Mouse (Mus musculus): ENCODE measurements around the gene Hoga1. TPM values are rescaled to one million over a fixed set of nuclear protein-coding genes. Genes with fewer than 3 reads are reported as not detected.

Hoga1 gene
- polyA plus RNA-seq, 1 experiment, result 0.93 TPM

DNA sequence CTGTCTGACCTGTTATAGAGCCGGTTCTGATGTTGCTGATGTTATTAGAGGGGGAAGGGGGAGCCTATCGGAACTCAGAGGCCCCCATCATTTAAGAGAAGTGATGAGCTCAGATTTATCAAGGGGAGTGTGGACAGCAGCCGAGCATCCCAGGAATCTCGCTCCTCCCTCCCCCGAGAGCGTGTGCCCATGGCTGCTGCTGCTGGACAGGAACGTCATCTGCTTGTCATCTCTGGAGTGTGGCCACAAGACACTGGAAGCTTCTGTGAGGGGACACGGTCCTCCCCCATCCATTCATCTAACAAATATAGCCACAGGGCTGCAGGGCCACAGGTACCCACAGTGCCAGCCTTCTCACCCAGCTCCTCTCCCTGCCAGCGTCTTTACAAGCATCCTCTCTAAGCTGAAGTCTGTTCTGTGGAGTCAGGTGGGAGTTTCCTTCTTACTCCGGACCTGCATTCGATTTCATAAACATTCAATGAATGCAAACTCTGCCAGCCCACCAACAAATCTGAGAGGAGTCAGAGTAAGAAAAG is 8.2 kb upstream of the Hoga1 start:
- H3K4me3 ChIP-seq (replicated peaks), result no peak overlapping the region
- peaks cover 33% of the 10 kb centered on the region for H3K36me3 ChIP-seq (replicated peaks; ENCODE audit: low read length)
- peaks cover 32% of the 10 kb centered on the region for H3K27me3 ChIP-seq (replicated peaks)
- peaks cover 25% of the 10 kb centered on the region for H3K4me1 ChIP-seq
- H3K9me3 ChIP-seq, result no peaks in the 10 kb centered on the region
- no peak for TF ChIP-seq GATA1 (IDR thresholded peaks at IDR 0.05; ENCODE audit: borderline replicate concordance, low read length)
- TF ChIP-seq FLI1 (IDR thresholded peaks at IDR 0.05; ENCODE audit: low read length), result no peak

DNA sequence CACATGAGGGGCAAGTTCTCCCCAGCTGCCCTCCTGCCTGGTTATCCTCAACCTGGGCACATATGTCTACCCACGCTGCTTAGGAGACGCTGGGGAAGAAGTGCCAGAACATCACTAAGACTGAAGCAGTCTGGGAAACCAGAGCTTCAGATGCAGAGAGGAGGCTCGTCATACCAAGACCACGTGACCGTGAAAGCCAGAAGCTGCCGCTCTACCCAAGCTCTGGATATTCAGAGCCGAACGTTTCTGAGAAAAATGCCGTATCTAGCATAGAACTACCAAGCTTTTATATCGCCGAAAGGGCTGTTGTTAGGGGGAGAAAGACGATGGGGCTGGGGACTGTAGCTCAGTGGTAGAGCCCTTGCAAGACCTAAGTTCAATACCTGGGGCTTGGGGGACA is 7.1 kb upstream of the Hoga1 start:
- Histone ChIP-seq H3K4me1 (peaks cover 25% of the 10 kb centered on the region), H3K9me3 (no peaks in the 10 kb centered on the region), H3K36me3 (replicated peaks; ENCODE audit: low read length) (peaks cover 23% of the 10 kb centered on the region), H3K4me3 (replicated peaks) (no peak overlapping the region), H3K27me3 (replicated peaks) (peaks cover 35% of the 10 kb centered on the region)
- TF ChIP-seq GATA1 (IDR thresholded peaks at IDR 0.05; ENCODE audit: borderline replicate concordance, low read length), result no peak
- TF ChIP-seq FLI1 (IDR thresholded peaks at IDR 0.05; ENCODE audit: low read length), result no peak

DNA sequence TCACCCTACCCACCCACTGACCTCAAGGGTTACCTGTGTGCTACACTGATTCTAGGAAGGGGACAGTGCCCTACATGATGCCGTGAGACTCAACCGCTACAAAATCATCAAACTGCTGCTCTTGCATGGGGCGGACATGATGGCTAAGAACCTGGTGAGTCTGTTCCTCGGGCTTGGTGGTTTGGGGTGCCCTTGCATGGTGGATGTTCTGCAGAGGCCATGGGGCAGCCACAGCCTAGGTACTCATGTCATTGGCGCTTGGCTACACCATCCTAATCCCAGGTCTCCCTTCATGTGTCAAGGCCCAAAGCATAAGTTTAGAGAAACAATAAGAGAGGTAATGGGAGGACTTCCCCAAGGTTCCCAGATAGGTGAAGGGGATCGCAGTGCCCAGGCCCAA is 1.4 kb upstream of the Hoga1 start:
- Histone ChIP-seq H3K27me3 (replicated peaks) (peaks cover 60% of the 10 kb centered on the region), H3K36me3 (replicated peaks; ENCODE audit: low read length) (no peaks in the 10 kb centered on the region), H3K4me1 (peaks cover 12% of the 10 kb centered on the region), H3K4me3 (replicated peaks) (no peak overlapping the region), H3K9me3 (no peaks in the 10 kb centered on the region)
- TF ChIP-seq GATA1 (IDR thresholded peaks at IDR 0.05; ENCODE audit: borderline replicate concordance, low read length) (no peak), FLI1 (IDR thresholded peaks at IDR 0.05; ENCODE audit: low read length) (no peak)

DNA sequence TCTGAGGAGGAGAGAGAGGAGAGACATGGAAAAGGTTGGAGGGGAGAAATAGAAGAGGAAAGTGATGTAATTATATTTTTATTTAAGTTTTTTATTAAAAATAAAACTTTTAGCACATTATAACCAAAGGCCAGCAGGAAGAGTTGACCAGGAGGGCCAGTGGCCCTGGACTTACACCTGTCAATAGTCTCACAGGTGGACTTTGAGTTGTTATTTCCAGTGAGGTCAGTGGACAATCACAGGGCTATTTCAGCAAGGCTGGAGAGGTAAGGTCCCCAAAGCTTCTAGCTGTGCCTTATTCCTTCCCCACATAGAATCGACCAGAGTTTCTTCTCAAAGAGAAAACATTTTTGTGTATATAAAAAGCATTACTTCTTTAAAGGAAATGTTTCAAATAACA is 4.8 kb downstream of the Hoga1 start:
- H3K9me3 ChIP-seq, result no peaks in the 10 kb centered on the region
- peaks cover 10% of the 10 kb centered on the region for H3K4me1 ChIP-seq
- no peaks in the 10 kb centered on the region for H3K36me3 ChIP-seq (replicated peaks; ENCODE audit: low read length)
- TF ChIP-seq GATA1 (IDR thresholded peaks at IDR 0.05; ENCODE audit: borderline replicate concordance, low read length) (no peak), FLI1 (IDR thresholded peaks at IDR 0.05; ENCODE audit: low read length) (no peak)
- peaks cover 33% of the 10 kb centered on the region for H3K27me3 ChIP-seq (replicated peaks)
- H3K4me3 ChIP-seq (replicated peaks), result no peak overlapping the region

DNA sequence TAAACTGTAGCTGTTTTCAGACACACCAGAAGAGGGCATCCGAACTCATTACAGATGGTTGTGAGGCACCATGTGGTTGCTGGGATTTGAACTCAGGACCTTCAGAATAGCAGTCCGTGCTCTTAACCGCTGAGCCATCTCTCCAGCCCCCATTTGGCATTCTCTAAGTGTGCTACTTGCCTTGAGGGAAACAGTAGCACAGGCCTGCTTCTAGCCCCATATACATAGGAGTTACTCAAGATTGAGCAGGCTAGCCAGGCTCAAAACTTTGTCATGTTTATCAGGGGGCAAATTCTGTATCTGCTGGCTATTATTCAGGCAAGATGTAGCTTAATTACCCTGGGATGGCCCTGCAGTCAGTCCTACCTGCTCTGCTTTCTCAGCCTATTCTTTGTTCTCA is 5.9 kb downstream of the Hoga1 start:
- TF ChIP-seq FLI1 (IDR thresholded peaks at IDR 0.05; ENCODE audit: low read length) (no peak), GATA1 (IDR thresholded peaks at IDR 0.05; ENCODE audit: borderline replicate concordance, low read length) (no peak)

DNA sequence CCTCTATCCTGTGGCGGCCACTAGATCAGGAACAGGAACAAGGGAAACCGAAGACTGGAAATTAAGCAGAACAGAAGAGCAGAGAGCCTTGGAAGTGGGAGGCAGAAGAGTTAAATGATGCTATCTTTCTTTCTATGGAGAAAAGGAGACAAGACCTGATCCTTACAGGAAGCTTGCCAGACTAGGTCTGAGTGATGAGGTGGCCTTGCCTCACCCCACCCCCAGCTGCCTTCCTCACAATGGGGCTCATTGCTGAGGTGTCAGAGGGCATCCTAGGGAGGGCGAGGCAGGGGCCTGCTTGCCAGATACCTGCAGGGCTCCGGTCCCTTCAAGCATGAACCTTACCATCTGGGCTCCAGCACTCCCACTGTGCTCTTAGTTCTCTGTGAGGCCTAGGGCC is 6.5 kb downstream of the Hoga1 start, which contains the start of gene 4933411K16Rik:
4933411K16Rik (plus strand) TSS at position 301 of the 400 bp plus-strand sequence.
- Histone ChIP-seq H3K36me3 (replicated peaks; ENCODE audit: low read length) (no peaks in the 10 kb centered on the region), H3K9me3 (no peaks in the 10 kb centered on the region), H3K27me3 (replicated peaks) (peaks cover 32% of the 10 kb centered on the region), H3K4me3 (replicated peaks) (no peak within 1 kb of the TSS), H3K4me1 (0 out of 2 replicates have a peak, but pooled peaks cover 2% of the 10 kb centered on the region)
- TF ChIP-seq GATA1 (IDR thresholded peaks at IDR 0.05; ENCODE audit: borderline replicate concordance, low read length) (no peak), FLI1 (IDR thresholded peaks at IDR 0.05; ENCODE audit: low read length) (no peak)

More for the DNA sequence above, 5.9 kb downstream of the Hoga1 start:
- H3K4me3 ChIP-seq (replicated peaks), result no peak overlapping the region
- H3K9me3 ChIP-seq, result no peaks in the 10 kb centered on the region
- peaks cover 31% of the 10 kb centered on the region for H3K27me3 ChIP-seq (replicated peaks)
- peaks cover 2% of the 10 kb centered on the region; the same call in 1 of the 2 replicates for H3K4me1 ChIP-seq
- no peaks in the 10 kb centered on the region for H3K36me3 ChIP-seq (replicated peaks; ENCODE audit: low read length)

DNA sequence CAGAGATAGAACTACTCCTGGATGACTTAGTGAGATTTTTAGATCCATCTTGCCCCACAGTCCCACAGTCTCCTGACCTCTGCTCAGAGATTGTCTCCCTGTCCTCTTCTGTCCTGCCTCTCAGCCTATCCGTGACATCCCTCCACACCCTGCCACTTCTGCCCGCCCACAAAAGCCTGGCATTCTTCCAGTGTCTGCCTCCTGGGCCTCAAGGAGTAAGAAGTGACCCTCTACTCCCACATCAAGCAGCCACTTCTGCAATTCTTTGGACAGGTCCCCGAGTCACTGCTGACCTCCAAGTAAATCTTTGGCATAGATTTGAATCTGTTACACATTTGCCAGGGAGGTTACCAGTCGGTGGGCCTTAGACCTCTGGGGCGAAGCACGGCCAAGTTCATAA is 8.8 kb downstream of the Hoga1 start:
- 0 out of 2 replicates have a peak, but pooled peaks cover 2% of the 10 kb centered on the region for H3K4me1 ChIP-seq
- no peaks in the 10 kb centered on the region for H3K36me3 ChIP-seq (replicated peaks; ENCODE audit: low read length)
- H3K9me3 ChIP-seq, result no peaks in the 10 kb centered on the region
- peaks cover 41% of the 10 kb centered on the region for H3K27me3 ChIP-seq (replicated peaks)
- no peak for TF ChIP-seq GATA1 (IDR thresholded peaks at IDR 0.05; ENCODE audit: borderline replicate concordance, low read length)
- TF ChIP-seq FLI1 (IDR thresholded peaks at IDR 0.05; ENCODE audit: low read length), result no peak
- H3K4me3 ChIP-seq (replicated peaks), result no peak overlapping the region

DNA sequence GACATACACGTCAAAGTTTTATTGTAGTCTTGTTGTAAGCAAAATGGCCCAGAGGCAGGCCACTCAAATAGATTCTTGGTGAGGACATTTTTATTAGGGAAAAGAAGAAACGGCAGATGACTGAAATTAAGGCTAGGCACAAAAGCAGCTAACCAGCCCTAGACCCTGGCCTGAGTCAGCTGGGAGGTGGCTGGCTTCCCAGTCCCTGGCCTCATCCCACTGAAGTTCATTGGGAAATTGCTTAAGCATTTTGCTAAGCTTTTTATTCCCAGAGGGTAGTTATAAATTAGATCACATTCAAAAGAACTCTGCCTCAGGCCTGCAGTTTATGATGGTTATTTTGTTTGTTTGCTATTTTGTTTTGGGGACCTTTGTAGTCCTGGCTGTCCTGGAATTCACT is 10.5 kb downstream of the Hoga1 start:
- Histone ChIP-seq H3K4me3 (replicated peaks) (no peak overlapping the region), H3K9me3 (no peaks in the 10 kb centered on the region), H3K36me3 (replicated peaks; ENCODE audit: low read length) (no peaks in the 10 kb centered on the region), H3K4me1 (0 out of 2 replicates have a peak, but pooled peaks cover 2% of the 10 kb centered on the region), H3K27me3 (replicated peaks) (peaks cover 52% of the 10 kb centered on the region)
- TF ChIP-seq GATA1 (IDR thresholded peaks at IDR 0.05; ENCODE audit: borderline replicate concordance, low read length) (no peak), FLI1 (IDR thresholded peaks at IDR 0.05; ENCODE audit: low read length) (no peak)

DNA sequence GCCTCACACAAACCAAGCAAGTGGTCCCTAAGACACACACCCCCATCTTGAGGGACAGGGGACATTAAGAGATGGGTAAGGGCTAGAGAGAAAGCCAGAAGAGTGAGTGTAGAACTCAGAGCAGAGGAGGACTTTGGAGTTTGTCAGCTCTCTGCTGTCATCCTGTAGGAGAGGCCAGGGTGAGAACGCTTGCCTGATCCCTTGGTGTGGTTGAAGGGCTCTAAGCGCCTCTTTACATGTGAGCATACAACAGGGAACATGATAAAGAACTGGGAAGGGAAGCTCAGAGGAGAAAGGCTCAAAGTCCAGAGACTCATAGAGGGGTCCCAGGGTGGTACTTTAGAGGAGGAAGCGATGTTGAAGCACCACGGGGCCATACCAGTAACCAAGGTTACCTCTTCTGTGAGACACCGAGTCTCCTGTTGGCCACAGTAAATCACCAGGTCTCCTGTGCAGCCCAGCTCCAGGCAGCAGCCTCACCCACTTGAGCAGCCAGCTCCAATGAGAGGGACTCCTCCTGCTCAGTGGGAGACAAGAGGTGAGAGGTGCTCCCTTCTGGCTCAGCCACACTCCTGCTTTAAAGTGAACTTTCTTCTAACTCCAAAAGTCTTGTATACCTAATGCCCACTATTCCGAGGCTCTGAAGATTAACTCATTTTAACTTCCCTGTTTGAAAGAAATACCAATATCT is 11.5 kb downstream of the Hoga1 start:
- Histone ChIP-seq H3K36me3 (replicated peaks; ENCODE audit: low read length) (no peaks in the 10 kb centered on the region), H3K9me3 (no peaks in the 10 kb centered on the region), H3K4me3 (replicated peaks) (no peak overlapping the region), H3K27me3 (replicated peaks) (peaks cover 60% of the 10 kb centered on the region), H3K4me1 (0 out of 2 replicates have a peak, but pooled peaks cover 2% of the 10 kb centered on the region)
- TF ChIP-seq GATA1 (IDR thresholded peaks at IDR 0.05; ENCODE audit: borderline replicate concordance, low read length), result no peak

DNA sequence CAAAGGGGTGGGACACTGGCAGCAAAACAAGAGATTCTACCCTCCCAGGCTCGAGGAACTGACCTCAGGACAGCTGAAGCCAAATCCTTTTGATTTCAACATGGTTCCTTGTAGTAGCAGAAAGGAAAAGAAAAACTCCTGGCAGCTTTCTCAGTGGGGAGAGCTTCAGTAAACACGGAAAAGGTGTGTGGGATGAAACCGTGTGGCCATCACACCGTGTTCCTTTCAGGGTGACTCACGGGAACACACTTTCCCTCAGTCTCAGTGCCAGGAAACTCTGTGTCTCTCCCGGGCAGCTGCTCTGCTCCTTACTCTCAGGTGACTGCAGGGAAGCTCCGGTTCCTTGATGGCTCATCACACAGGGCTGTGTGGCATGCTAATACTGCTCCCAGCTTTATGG is 13.0 kb downstream of the Hoga1 start:
- TF ChIP-seq FLI1 (IDR thresholded peaks at IDR 0.05; ENCODE audit: low read length), result no peak
- TF ChIP-seq GATA1 (IDR thresholded peaks at IDR 0.05; ENCODE audit: borderline replicate concordance, low read length), result no peak
- no peaks in the 10 kb centered on the region for H3K36me3 ChIP-seq (replicated peaks; ENCODE audit: low read length)
- 0 out of 2 replicates have a peak, but pooled peaks cover 2% of the 10 kb centered on the region for H3K4me1 ChIP-seq
- peaks cover 65% of the 10 kb centered on the region for H3K27me3 ChIP-seq (replicated peaks)
- no peak overlapping the region for H3K4me3 ChIP-seq (replicated peaks)
- no peaks in the 10 kb centered on the region for H3K9me3 ChIP-seq
